Mouse (Mus musculus): ENCODE data around the gene Slamf9.

The Slamf9 gene

DNA sequence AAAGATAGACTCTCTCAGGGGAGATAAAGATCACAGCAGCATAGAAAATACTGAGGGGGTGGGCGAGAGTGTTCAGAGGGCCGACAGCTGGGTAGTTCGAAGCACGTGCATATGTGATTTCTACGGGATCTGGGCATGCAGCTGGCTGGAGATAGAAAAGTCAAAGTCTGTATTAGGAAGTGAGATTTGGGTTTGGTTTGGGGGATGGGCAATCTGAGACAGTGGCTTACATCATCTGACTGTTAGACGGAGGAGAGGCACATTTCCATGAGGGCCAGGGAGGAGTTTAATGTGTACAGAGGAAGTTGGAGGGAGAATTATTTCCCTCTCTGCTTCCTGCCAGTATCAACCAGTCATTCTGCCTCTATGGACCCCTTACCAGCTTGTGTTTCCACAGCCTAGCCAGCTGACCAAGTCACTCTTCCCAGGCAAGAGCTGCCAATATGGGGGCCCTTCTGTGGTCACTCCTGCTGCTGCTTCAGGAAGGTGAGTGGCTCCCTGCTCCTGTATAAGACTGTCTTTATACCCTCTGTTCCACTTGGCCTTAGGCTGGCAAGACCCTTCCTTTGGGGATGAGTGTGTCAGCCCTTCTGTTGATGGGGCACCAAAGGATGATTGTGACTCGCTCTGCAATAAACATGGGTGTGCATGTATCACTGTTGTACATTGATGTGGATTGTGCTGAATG, at the start of gene Slamf9:
Gene Slamf9, plus strand, starts transcription at position 305 of the 688 bp plus-strand sequence.
- DNase-seq (ENCODE audit: low spot score): no peak

DNA sequence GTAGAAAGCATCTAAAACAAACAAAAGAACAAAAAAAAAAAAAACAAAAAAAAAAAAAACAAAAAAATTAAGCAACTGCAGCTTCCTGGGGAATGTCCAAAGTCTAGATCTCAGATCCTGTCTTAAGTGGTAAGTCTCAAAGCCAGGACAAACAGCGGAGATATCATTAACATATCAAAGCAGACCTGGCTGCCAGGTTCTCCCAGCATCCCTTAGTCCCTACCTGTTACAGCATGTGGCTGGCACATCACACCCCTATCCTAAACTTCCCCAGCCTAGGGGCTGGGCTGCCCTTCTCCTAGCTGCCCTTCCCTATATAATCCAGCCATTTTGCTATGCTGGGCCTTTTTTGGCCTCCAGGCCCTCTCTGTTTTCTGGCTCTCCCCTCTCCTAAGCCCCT, 48.7 kb upstream of the Slamf9 start:
- no peak for DNase-seq (ENCODE audit: low spot score)

DNA sequence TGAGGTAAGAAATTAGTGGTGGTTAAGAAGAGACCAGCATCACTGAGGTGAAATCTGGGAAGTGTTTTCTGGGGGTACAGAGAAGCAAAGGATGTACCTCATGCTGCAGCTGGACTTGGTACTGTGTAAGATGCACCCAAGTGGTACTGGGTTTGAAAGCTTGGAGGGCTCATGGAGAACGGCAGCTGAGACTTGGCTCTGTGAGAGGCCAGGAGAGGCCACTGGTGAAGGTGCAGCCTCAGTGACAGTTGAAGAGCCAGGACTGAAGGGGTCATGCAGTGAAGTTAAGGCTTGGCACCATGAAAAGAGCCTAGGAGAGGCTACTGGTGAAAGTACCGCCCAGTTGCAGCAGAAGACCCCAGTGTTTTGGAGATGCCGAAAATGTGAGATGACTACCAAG, 47.3 kb upstream of the Slamf9 start:
- DNase-seq (ENCODE audit: low spot score): no peak

DNA sequence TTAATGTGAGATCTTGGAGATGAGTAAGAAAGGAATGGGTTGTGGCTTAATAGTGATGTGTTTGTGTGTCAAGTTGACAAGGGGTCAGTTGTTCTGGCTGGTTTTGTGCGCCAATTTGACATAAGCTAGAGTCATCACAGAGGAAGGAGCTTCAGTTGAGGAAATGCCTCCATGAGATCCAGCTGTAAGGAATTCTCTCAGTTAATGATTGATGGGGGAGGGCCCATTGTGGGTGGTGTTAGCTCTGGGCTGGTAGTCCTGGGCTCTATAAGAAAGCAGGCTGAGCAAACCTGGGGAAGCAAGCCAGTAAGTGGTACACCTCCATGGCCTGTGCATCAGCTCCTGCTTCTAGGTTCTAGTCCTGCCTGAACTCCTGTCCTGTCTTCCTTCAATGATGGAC, 46.5 kb upstream of the Slamf9 start:
- no peak for DNase-seq (ENCODE audit: low spot score)

DNA sequence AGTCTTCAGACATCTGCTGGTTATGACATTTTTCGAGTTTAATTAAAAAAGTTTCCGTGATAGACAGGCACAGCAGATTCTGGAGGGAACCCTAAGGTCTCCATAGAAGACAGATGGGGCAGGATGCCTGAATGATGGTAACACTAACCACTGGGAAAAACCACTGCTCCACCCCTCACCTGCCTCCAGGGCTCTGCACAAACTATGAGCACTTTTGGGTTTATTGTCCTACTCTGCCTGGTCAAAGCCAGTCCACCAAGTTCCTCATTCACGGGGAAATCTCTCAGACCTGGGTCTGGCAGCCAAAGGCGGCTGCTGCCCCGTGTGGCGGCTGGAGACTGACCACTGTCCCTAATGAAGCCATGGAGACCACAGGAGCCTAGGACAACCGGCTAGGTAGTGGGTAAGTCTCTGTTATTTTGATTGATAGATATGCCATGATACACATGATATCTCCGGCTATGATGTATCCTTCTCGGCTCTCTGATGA, 44.4 kb upstream of the Slamf9 start:
- DNase-seq (ENCODE audit: low spot score): no peak

DNA sequence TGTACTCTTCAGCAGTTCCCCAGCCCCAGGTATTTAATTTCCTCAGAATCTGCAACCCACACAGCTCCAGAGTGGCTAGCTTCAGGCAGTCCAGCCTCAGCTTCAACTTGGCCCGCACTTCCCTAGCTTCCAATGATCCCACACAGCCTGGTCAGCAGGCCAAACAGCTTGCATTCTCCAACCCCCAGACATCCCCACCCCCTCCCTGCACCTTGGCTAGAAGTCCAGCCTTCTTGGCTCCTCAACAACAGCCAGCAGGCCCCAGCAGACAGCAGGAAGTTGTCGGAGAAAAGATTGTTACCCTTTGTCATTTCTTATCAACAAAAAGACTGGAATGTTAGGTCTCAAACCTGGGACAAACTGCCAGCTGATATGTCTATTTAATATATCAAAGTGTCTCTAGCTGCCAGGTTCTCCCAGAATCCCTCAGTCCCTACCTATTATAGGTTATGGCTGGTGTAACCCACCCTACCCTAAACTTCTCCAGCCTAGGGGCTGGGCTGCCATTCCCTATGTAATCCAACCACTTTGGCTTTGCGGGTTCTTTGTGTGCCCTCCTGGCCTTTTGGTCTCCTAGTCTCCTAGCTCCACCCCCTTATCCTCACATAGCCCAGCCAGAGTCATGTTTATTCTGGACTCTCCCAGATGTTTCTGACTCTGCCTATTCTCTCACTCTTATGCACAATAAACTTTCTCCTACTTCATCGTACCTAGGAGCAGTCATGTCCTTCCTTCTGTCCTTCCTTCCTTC, 43.1 kb upstream of the Slamf9 start:
- DNase-seq (ENCODE audit: low spot score): no peak

DNA sequence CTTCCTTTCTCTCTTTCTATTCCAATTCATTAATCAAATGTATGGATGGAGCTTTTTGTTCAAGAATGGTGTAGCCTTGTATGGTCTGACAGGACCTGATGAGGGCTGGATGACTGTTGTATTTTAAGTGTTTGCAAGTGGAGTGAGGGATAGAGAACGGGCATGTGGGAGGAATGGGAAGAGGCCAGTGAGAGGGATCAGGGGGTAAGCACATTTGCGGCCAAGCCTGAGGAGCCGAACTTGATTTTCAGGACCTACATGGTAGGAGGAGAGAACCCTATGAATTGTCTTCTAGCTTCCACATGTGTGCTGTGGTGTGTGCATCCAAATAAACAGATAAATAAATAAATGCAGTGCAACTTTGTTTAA, 42.6 kb upstream of the Slamf9 start:
- DNase-seq (ENCODE audit: low spot score): no peak

GRCm38 (mm10) chr1:172433012-172433850, 41.9 kb upstream of the Slamf9 start:
- DNase-seq (ENCODE audit: low spot score): no peak

DNA sequence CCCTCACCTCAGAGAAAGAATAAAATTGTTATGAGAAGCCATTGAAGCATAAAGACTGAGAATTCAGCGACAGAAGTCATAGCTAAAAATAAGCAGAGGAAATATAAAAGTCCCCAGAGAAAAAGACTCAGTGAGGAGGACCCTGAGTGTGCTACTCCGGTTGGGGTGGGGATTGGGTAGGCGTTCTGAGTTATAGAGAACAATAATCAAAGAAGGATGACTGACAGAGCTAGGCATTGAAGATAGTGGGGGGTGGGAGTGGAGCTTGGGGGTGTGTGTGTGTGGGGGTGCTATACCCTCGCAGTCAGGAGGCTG, 41.4 kb upstream of the Slamf9 start:
- DNase-seq (ENCODE audit: low spot score): no peak

DNA sequence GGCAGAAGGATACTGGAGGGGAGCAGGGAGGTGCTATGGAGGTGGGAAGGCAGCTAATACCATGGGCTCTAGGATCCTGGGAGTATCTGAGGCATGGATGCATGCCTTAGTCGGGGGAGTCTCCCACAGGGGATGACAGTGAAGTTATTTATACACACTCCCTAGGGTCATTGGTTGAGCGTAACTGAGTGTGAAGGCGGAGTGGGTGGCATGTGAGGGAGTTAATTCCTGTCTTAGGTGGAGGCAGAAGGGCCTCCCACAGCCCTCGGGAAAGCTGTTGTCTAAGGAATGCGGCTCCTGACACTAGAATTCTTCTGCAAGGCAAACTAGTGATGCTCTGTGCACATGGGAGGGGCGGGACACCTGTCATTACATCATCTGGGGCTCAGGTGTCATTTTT, 38.4 kb upstream of the Slamf9 start:
- DNase-seq (ENCODE audit: low spot score): no peak

- no peak for DNase-seq (ENCODE audit: low spot score)
Measured at GRCm38 (mm10) chr1:172438621-172439020, 36.5 kb upstream of the Slamf9 start.

DNA sequence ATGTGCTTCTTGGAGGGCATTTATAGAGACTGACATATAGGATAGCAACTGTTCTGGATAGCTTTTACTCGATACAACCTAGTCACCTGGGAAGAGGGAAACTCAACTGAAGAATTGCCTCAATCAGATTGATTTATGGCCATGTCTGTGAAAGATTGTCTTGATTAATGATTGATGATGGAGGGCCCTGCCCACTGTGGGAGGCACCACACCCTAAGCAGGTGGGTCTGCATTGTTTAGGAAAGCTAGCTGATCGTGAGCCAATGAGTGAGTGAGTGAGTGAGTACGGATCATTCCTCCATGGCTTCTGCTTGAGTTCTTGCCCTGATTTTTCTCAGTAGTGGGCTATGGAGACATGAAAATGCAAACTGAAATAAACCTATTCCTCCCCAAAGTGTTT, 34.6 kb upstream of the Slamf9 start:
- no peak for DNase-seq (ENCODE audit: low spot score)

- DNase-seq (ENCODE audit: low spot score): no peak
Measured at GRCm38 (mm10) chr1:172441935-172442445, 33.2 kb upstream of the Slamf9 start.

DNA sequence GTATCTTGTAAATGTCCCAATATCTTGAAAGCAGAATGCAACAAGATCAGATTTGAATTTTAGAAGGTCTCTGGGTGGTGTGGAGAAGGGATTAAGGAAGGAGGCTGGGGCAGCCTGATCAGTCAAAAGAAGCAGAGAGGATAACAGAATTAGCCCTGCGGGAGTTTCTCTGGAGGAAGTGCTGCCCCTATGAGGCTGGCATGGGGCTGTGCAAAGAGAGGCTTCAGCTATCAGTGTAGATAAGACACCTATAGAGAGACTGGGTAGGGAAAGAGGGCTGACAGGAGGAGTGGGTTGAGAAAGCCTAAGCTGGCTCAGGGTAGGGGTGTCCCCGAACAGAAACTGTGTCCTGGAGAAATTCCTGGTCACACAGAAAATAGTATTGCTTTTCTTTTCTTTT, 24.9 kb upstream of the Slamf9 start:
- no peak for DNase-seq (ENCODE audit: low spot score)

GRCm38 (mm10) chr1:172450848-172451470, 24.2 kb upstream of the Slamf9 start:
- DNase-seq (ENCODE audit: low spot score): no peak

DNA sequence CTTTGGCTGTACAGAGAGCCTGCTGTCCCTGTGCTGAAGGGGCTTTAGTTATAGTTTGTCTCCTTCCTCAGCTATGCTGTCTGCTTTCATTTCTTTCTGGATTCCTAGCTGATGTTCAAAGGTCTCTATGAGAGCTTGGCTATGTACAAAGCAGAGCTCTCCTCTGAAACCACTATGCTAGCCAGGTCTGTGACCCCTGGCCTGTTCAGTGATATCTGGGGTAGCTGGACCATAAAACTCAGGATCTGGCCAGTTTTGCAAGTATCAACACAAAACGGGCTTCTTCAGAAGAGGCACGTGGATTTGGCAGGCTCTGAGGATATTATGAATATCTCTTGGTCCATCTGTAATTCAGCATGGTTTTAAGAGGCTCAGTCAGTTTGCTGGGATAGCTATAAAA, 22.2 kb upstream of the Slamf9 start:
- DNase-seq (ENCODE audit: low spot score): no peak

DNA sequence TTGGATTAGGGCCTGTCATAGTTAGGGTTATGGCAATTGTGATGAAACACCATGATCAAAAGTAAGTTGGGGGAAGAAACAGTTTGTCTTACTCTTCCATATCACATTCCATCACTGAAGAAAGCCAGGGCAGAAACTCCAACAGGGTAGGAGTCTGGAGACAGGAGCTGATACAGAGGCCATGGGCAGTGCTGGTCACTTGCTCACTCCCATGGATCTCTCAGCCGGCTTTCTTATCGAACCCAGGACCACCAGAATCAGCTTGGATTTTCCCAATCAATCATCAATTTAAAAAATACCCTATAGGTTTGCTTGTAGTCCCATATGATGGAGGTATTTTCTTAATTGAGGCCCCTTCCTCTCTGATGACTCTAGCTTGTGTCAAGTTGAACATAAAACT, 21.3 kb upstream of the Slamf9 start:
- no peak for DNase-seq (ENCODE audit: low spot score)

DNA sequence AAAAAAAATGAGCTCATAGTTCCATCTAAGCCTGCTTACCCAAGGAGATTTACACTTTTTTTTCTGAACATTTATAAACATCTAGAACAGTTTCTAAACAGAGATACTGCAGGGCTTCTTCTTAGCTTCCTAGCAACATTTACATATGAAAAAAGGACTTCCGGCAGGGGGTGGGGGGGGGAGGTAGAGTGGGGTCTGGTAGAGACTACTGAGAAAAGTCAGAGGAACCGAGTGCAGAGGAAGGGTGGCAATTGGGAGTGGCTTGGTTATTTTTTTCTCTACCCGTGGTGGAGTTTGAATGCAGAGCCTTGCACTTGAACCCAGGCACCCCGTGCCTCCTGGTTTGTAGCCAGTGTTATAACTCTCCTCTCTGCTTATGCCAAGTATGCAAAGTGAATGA, 19.7 kb upstream of the Slamf9 start:
- DNase-seq (ENCODE audit: low spot score): no peak

- DNase-seq (ENCODE audit: low spot score): no peak
Measured at GRCm38 (mm10) chr1:172456001-172456677, 19.0 kb upstream of the Slamf9 start.

DNA sequence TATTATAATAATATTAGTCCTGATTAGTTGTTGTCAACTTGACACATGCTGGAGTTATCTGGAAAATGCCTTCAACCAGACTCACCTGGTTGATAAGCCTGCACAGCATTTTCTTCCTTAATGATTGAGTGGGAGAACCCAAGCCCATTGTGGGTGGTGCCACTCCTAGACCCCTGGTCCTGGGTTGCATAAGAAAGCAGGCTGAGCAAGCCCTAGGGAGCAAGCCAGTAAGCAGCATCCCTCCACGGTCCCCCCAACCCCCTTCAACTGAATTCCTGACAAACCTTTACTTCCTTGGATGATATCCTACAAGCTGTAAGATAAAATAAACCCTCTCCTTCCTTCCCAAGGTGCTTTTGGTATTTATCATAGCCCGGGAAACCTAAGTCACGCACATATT, 18.0 kb upstream of the Slamf9 start:
- no peak for DNase-seq (ENCODE audit: low spot score)

DNA sequence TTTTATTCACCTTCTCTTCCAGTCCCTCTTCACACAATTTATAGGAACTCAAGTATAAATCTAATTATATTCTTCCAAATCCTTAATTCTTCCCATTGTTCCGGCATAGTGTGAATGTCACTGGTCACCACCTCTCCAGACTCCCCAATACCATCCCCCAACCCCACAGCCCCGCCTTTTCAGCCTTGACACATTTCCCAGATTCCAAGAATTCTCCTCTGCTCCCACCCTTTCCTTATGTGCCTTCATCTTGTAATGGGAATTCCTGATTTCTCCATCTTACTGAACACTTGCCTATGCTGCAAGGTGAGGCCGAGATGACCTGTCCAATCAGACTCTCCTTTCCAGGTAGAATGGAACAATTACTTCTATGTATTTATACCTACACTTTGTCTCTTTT, 17.1 kb upstream of the Slamf9 start:
- DNase-seq (ENCODE audit: low spot score): no peak

DNA sequence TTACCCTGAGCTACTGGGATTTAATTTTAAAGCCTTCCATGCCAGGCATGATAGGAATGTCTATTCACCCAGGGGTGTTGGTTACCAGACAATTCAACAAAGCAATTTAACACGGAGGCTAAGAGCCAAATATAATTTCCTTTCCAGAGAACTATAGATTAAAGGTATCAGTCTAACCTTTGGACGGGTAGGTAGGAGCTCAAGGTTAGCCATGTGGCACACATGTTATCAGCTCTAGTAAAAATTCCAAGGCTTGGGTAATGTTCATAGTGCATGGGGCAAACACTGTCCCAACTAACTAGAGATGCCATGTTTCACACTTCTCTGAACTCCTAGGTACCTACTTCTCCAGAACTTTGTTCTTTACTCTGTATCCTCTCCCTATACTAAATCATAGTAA, 13.6 kb upstream of the Slamf9 start:
- DNase-seq (ENCODE audit: low spot score): no peak

Data from retina, embryonic 14.5 days (tissue).